Mouse (Mus musculus) CH12.LX (cell line): ENCODE results near the gene Ppp1r12a. TPM values are rescaled to one million over a fixed set of nuclear protein-coding genes. Genes with fewer than 3 reads are reported as not detected.

ENCODE experiments used
- DNase-seq: peaks from one replicate; pipeline ENCODE4 v3.0.0-alpha.2; 2013; ENCODE audit errors: extremely low read depth
- H3K27ac ChIP-seq: 2 replicates; pipeline ENCODE4 v1.5.1; 2012; ENCODE audit warnings: low read depth, mild to moderate bottlenecking, control low read depth, moderate library complexity; ENCODE audit not compliant: insufficient read depth
- H3K27me3 ChIP-seq: replicated peaks from 2 replicates; pipeline ENCODE3; 2012; ENCODE audit warnings: inconsistent platforms
- H3K36me3 ChIP-seq, 2 experiments: replicated peaks in 1 of 2; 2 replicates each; pipeline versions ENCODE3 to v1.6.1; 2012; ENCODE audit warnings: inconsistent platforms in 1 of 2, low read length in 1 of 2, mild to moderate bottlenecking in 1 of 2, mixed read lengths in 1 of 2, moderate library complexity in 1 of 2; ENCODE audit not compliant: control insufficient read depth in 1 of 2, insufficient read depth in 1 of 2
- H3K4me1 ChIP-seq, 2 experiments: 2 replicates each; pipeline ENCODE4 v1.6.1; 2012; ENCODE audit warnings: inconsistent platforms in 1 of 2, moderate library complexity in 1 of 2; ENCODE audit not compliant: insufficient read depth in 2 of 2, control insufficient read depth in 1 of 2
- H3K4me2 ChIP-seq: 2 replicates; pipeline ENCODE4 v1.6.1; 2012; ENCODE audit warnings: low read depth, mild to moderate bottlenecking, control low read depth; ENCODE audit not compliant: poor library complexity, insufficient read depth, severe bottlenecking
- H3K4me3 ChIP-seq, 3 experiments: fragments of 150-350 bp in 1 of 3; sonication (generic) in 1 of 3; replicated peaks in 1 of 3; 2 replicates each; pipeline versions ENCODE3 to v1.5.1; 2011 to 2012; ENCODE audit warnings: low read depth in 2 of 3, low read length in 2 of 3, mild to moderate bottlenecking in 2 of 3, moderate library complexity in 2 of 3, control low read depth in 1 of 3, improper control_type of control experiment in 1 of 3, inconsistent platforms in 1 of 3, mixed read lengths in 1 of 3; ENCODE audit not compliant: poor library complexity in 1 of 3
- H3K79me2 ChIP-seq: replicated peaks from 2 replicates; pipeline ENCODE4 v1.6.1; 2012; ENCODE audit warnings: mild to moderate bottlenecking, moderate library complexity; ENCODE audit not compliant: control insufficient read depth, poor library complexity, insufficient read depth, severe bottlenecking; ENCODE audit errors: extremely low read depth
- H3K9ac ChIP-seq: 2 replicates; pipeline ENCODE4 v1.6.1; 2012; ENCODE audit warnings: low read depth, mild to moderate bottlenecking, control low read depth, moderate library complexity; ENCODE audit not compliant: insufficient read depth
- H3K9me3 ChIP-seq: replicated peaks from 2 replicates; pipeline ENCODE3; 2012; ENCODE audit warnings: low read length, inconsistent platforms, mixed read lengths
- CHD1 ChIP-seq: IDR thresholded peaks from 2 replicates; pipeline ENCODE4 v1.6.1; 2012; ENCODE audit warnings: low read depth, low read length, improper control_type of control experiment, inconsistent platforms
- CHD2 ChIP-seq: IDR thresholded peaks from 2 replicates; pipeline ENCODE4 v1.6.1; 2011; ENCODE audit warnings: low read length, improper control_type of control experiment
- ETS1 ChIP-seq: conservative IDR thresholded peaks from 2 replicates; pipeline ENCODE4 v1.6.1; 2012; ENCODE audit warnings: low read depth, mild to moderate bottlenecking, inconsistent platforms, low read length, improper control_type of control experiment, moderate library complexity
- HCFC1 ChIP-seq: IDR thresholded peaks from 2 replicates; pipeline ENCODE4 v1.6.1; 2012; ENCODE audit warnings: low read depth, mild to moderate bottlenecking, inconsistent platforms, low read length, improper control_type of control experiment
- IRF4 ChIP-seq: IDR thresholded peaks from 2 replicates; pipeline ENCODE4 v1.6.1; 2014; ENCODE audit warnings: low read depth, mild to moderate bottlenecking, inconsistent platforms, low read length, improper control_type of control experiment
- JUN ChIP-seq: IDR thresholded peaks from 2 replicates; pipeline ENCODE4 v1.6.1; 2011; ENCODE audit warnings: low read depth, mild to moderate bottlenecking, low read length, improper control_type of control experiment, moderate library complexity; ENCODE audit not compliant: insufficient read depth
- JUND ChIP-seq: conservative IDR thresholded peaks from 2 replicates; pipeline ENCODE4 v1.6.1; 2011; ENCODE audit warnings: low read depth, low read length, improper control_type of control experiment
- MAX ChIP-seq: IDR thresholded peaks from 2 replicates; pipeline ENCODE4 v1.6.1; 2011; ENCODE audit warnings: low read length, improper control_type of control experiment
- MAZ ChIP-seq: IDR thresholded peaks from 2 replicates; pipeline ENCODE4 v1.6.1; 2012; ENCODE audit warnings: low read depth, mild to moderate bottlenecking, inconsistent platforms, low read length, improper control_type of control experiment, moderate library complexity
- MXI1 ChIP-seq: IDR thresholded peaks from 2 replicates; pipeline ENCODE4 v1.6.1; 2011; ENCODE audit warnings: mild to moderate bottlenecking, low read depth, low read length, improper control_type of control experiment
- NELFE ChIP-seq: IDR thresholded peaks from 2 replicates; pipeline ENCODE4 v1.6.1; 2011; ENCODE audit warnings: low read depth, low read length, improper control_type of control experiment
- POLR2A ChIP-seq: IDR thresholded peaks from 2 replicates; pipeline ENCODE4 v1.6.1; 2011; ENCODE audit warnings: low read depth, mild to moderate bottlenecking, improper control_type of control experiment, low read length
- POLR2AphosphoS2 ChIP-seq: IDR thresholded peaks from 2 replicates; pipeline ENCODE4 v1.6.1; 2011; ENCODE audit warnings: low read depth, low read length, improper control_type of control experiment
- RAD21 ChIP-seq: IDR thresholded peaks from 2 replicates; pipeline ENCODE4 v1.6.1; 2011; ENCODE audit warnings: low read depth, mild to moderate bottlenecking, low read length, improper control_type of control experiment, moderate library complexity
- RCOR1 ChIP-seq: conservative IDR thresholded peaks from 2 replicates; pipeline ENCODE4 v1.6.1; 2012; ENCODE audit warnings: low read depth, mild to moderate bottlenecking, inconsistent platforms, low read length, improper control_type of control experiment
- SIN3A ChIP-seq: IDR thresholded peaks from 2 replicates; pipeline ENCODE4 v1.6.1; 2012; ENCODE audit warnings: low read length, improper control_type of control experiment, inconsistent platforms
- SMC3 ChIP-seq: IDR thresholded peaks from 2 replicates; pipeline ENCODE4 v1.6.1; 2011; ENCODE audit warnings: low read depth, low read length, improper control_type of control experiment
- TCF12 ChIP-seq: IDR thresholded peaks from 2 replicates; pipeline ENCODE4 v1.6.1; 2014; ENCODE audit warnings: low read depth, mild to moderate bottlenecking, inconsistent platforms, low read length, improper control_type of control experiment
- USF2 ChIP-seq: conservative IDR thresholded peaks from 2 replicates; pipeline ENCODE4 v1.6.1; 2011; ENCODE audit warnings: low read depth, low read length, improper control_type of control experiment
- ZC3H11A ChIP-seq: IDR thresholded peaks from 2 replicates; pipeline ENCODE4 v1.6.1; 2012; ENCODE audit warnings: low read depth, mild to moderate bottlenecking, inconsistent platforms, low read length, improper control_type of control experiment
- ZMIZ1 ChIP-seq: IDR thresholded peaks from 2 replicates; pipeline ENCODE4 v1.6.1; 2012; ENCODE audit warnings: low read depth, mild to moderate bottlenecking, inconsistent platforms, low read length, improper control_type of control experiment
- ZNF384 ChIP-seq: IDR thresholded peaks from 2 replicates; pipeline ENCODE4 v1.6.1; 2012; ENCODE audit warnings: low read depth, low read length, improper control_type of control experiment, inconsistent platforms
- dilution Hi-C: fragments of 300-500 bp; cut with MboI; formaldehyde crosslinking; loops from 2 replicates; pipeline ENCODE4 v1.14.3; 2020; ENCODE audit warnings: low sequenced_read_pairs; ENCODE audit not compliant: extremely low pct_unique_long_range_greater_than_20kb, extremely low pct_ligation_motif_present
- in situ Hi-C: fragments of 300-500 bp; cut with MboI; formaldehyde crosslinking; loops from 3 replicates; pipeline ENCODE4 v1.14.3; 2019; ENCODE audit warnings: low sequenced_read_pairs, low pct_ligation_motif_present, low pct_unique_long_range_greater_than_20kb, mixed read lengths
- polyA plus RNA-seq: library from polyadenylated mRNA; unstranded; fragments of >175 nt; gene quantifications from 2 replicates; pipeline ENCODE4 v1.2.1, GENCODE M21; 2012; ENCODE audit warnings: low read depth; ENCODE audit not compliant: insufficient read length
- total RNA-seq, 2 experiments: library from RNA; depleted of rRNA; stranded (reverse); fragments of 300-350 nt in 1 of 2; fragments of >200 nt in 1 of 2; gene quantifications; 2 replicates each; pipeline ENCODE4 v1.2.3; 2012 to 2014

Gene Ppp1r12a
- total and polyA plus RNA-seq, 3 experiments, result 34.4 to 70.8 (median 60.0) TPM

DNA sequence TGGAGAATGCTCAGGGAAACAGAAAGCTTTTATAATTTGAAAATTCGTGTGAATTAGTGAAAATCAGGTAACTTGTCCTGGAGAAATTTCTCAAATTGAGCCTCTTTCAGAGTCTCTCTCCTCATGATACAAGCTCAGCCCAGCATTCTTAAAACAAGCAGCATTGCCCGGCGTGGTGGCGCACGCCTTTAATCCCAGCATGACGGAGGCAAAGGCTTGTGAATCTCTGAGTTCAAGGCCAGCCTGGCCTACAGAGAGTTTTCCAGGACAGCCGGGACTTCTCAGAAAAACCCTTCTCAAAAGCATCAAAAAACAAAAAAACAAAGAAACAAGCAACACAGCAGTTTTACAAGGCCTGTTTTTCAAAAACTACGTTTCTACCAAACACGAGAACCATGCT lies 16.3 kb upstream of the Ppp1r12a start:
- H3K27me3 ChIP-seq, result no peaks in the 10 kb centered on the region
- no peak for DNase-seq
- in situ Hi-C loops, result no loop called here
- no peaks in the 10 kb centered on the region for H3K9me3 ChIP-seq
- no peaks in the 10 kb centered on the region for H3K79me2 ChIP-seq
- no peak overlapping the region for H3K9ac ChIP-seq
- H3K36me3 ChIP-seq, result no peaks in the 10 kb centered on the region
- H3K4me1 ChIP-seq, result no peaks in the 10 kb centered on the region; a peak in 1 of 4 replicates
- dilution Hi-C loops, result no loop called here
- no peak overlapping the region for H3K4me3 ChIP-seq
- H3K27ac ChIP-seq, result no peak overlapping the region
- H3K4me2 ChIP-seq, result no peak overlapping the region
- TF ChIP-seq CHD2, result no peak
- no peak for TF ChIP-seq JUND
- TF ChIP-seq USF2, result no peak

DNA sequence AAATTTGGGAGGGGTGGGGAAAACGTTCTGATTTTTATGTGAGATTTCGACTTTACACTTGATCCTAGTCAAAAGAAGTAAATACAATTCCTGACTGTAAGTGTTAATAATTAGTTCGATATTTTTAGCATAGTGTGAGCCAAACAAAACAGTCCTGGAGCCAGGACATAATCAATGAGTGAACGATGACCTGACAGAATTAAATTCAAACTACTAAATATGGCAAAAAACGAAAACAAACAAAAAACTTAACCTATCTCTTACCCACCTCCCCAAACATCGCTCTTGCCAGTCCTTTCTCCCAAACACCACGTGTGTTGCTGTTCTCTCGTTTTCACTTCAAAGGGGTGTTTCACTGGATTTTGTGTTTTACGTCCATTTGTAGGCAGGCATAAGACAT lies 15.0 kb upstream of the Ppp1r12a start:
- Histone ChIP-seq H3K4me2 (no peak overlapping the region), H3K4me1 (no peaks in the 10 kb centered on the region; a peak in 1 of 4 replicates), H3K36me3 (no peaks in the 10 kb centered on the region), H3K79me2 (no peaks in the 10 kb centered on the region), H3K27ac (no peak overlapping the region), H3K9ac (no peak overlapping the region), H3K4me3 (no peak overlapping the region), H3K9me3 (no peaks in the 10 kb centered on the region), H3K27me3 (no peaks in the 10 kb centered on the region)
- TF ChIP-seq ZC3H11A (no peak), RAD21 (no peak), JUN (no peak), RCOR1 (no peak)
- in situ Hi-C loops (no loop called here), dilution Hi-C loops (no loop called here)
- no peak for DNase-seq

DNA sequence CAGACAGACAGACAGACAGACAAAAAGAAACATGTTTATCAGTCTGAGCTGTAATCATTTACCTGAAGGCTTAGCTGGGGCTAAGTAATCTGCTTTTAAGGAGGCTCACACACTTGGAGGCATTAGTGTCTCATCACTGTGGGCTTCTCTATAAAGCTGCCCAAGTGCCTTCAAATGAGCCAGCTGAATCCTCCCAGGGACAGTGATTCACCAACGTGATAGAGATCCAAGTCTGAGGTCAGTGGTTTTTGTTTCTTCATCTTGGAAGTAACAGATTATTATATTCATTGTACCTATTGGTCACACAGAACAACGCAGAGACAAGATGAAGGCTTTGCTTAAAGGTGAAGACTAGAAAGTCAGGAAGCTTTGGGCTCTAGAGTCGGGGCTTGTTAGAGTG lies 8.7 kb upstream of the Ppp1r12a start:
- Histone ChIP-seq H3K36me3 (no peaks in the 10 kb centered on the region), H3K4me3 (no peak overlapping the region), H3K9me3 (no peaks in the 10 kb centered on the region), H3K4me2 (no peak overlapping the region), H3K9ac (no peak overlapping the region), H3K27ac (no peak overlapping the region), H3K4me1 (peaks cover 11 to 23% of the 10 kb centered on the region in 2 experiments), H3K27me3 (no peaks in the 10 kb centered on the region), H3K79me2 (no peaks in the 10 kb centered on the region)
- TF ChIP-seq MAX (no peak), SIN3A (no peak), IRF4 (no peak), MXI1 (no peak), SMC3 (no peak), POLR2AphosphoS2 (no peak), ZNF384 (no peak), ETS1 (no peak), CHD2 (no peak), CHD1 (no peak), RCOR1 (no peak), ZMIZ1 (no peak), TCF12 (no peak), HCFC1 (no peak), MAZ (no peak), POLR2A (no peak), NELFE (no peak)
- dilution Hi-C loops (no loop called here), in situ Hi-C loops (no loop called here)
- no peak for DNase-seq
